Mouse (Mus musculus) heart, adult 18-20 months (tissue): ENCODE measurements around the gene Ccpg1os. TPM values are rescaled to one million over a fixed set of nuclear protein-coding genes. Genes with fewer than 3 reads are reported as not detected.

ENCODE experiments used
- DNase-seq, 2 experiments: peaks; one replicate each; pipeline ENCODE4 v3.0.0; 2021 to 2022; ENCODE audit warnings: mixed read lengths in 1 of 2
- long read RNA-seq, 2 experiments: library from polyadenylated mRNA; stranded (forward); transcript quantifications; one replicate each; pipeline ENCODE4 v2.0.0; 2021
- total RNA-seq, 2 experiments: library from RNA; stranded (reverse); gene quantifications; 2 replicates each; pipeline ENCODE4 v1.2.3; 2021

The Ccpg1os gene
- 1 to 10 TPM; 5.8 to 6.7 TPM for total RNA-seq
- long read RNA-seq, experiment 1, partial matches to known transcripts = 0 of 5 reads
- long read RNA-seq, experiment 1, other reads (novel, unspliced or antisense) = 1 of 5 reads
- long read RNA-seq, experiment 2, partial matches to known transcripts = 0 of 3 reads
- long read RNA-seq, experiment 2, other reads (novel, unspliced or antisense) = 2 of 3 reads

GRCm38 (mm10) chr9:72985250-72986220, at the start of gene Ccpg1os, which contains the start of gene Ccpg1:
TSS of gene Ccpg1os (minus strand) at chr9:72985382.
TSS of gene Ccpg1 (plus strand) at chr9:72985429.
- peak; percentile 95 to 98 for DNase-seq

GRCm38 (mm10) chr9:73033406-73033805, 48.2 kb upstream of the Ccpg1os start:
- DNase-seq = no peak

GRCm38 (mm10) chr9:73031421-73031820, 46.2 kb upstream of the Ccpg1os start:
- no peak for DNase-seq

GRCm38 (mm10) chr9:73030443-73030842, 45.3 kb upstream of the Ccpg1os start:
- DNase-seq = no peak

GRCm38 (mm10) chr9:73025818-73026636, 40.8 kb upstream of the Ccpg1os start:
- peak in 1 of 2 experiments; percentile 12 for DNase-seq

- no peak for DNase-seq
These were observed 35.5 kb upstream of the Ccpg1os start for GRCm38 (mm10) chr9:73020566-73021097.

GRCm38 (mm10) chr9:73019841-73020240, 34.7 kb upstream of the Ccpg1os start:
- DNase-seq = no peak

- no peak for DNase-seq
These were observed 29.5 kb upstream of the Ccpg1os start for GRCm38 (mm10) chr9:73014724-73015123.

GRCm38 (mm10) chr9:73012629-73013028, 27.4 kb upstream of the Ccpg1os start:
- DNase-seq = no peak

- DNase-seq = no peak
These were observed 23.2 kb upstream of the Ccpg1os start for GRCm38 (mm10) chr9:73008384-73008783.

- DNase-seq = no peak
These were observed 21.0 kb upstream of the Ccpg1os start for GRCm38 (mm10) chr9:73006175-73006574.

GRCm38 (mm10) chr9:73005106-73005505, 19.9 kb upstream of the Ccpg1os start:
- DNase-seq = no peak

GRCm38 (mm10) chr9:73004076-73004475, 18.9 kb upstream of the Ccpg1os start:
- no peak for DNase-seq

GRCm38 (mm10) chr9:73002177-73002576, 17.0 kb upstream of the Ccpg1os start:
- DNase-seq = no peak

- DNase-seq = no peak
These were observed 16.3 kb upstream of the Ccpg1os start for GRCm38 (mm10) chr9:73001314-73002011.

- no peak for DNase-seq
These were observed 15.3 kb upstream of the Ccpg1os start for GRCm38 (mm10) chr9:73000487-73000886.

- no peak for DNase-seq
These were observed 11.6 kb upstream of the Ccpg1os start for GRCm38 (mm10) chr9:72996806-72997205.

GRCm38 (mm10) chr9:72996167-72996566, 11.0 kb upstream of the Ccpg1os start:
- DNase-seq = no peak

GRCm38 (mm10) chr9:72992576-72992975, 7.4 kb upstream of the Ccpg1os start:
- DNase-seq = no peak

GRCm38 (mm10) chr9:72991420-72991819, 6.2 kb upstream of the Ccpg1os start:
- no peak for DNase-seq

GRCm38 (mm10) chr9:72988706-72989105, 3.5 kb upstream of the Ccpg1os start:
- DNase-seq = no peak
